Mouse (Mus musculus) right cerebral cortex, postnatal 4 days (tissue): ENCODE measurements around the gene BC005537.

Source experiments
- DNase-seq: peaks from one replicate; pipeline ENCODE4 v3.0.0-alpha.2; 2022

Gene BC005537

GRCm38 (mm10) chr13:24849318-24849717 lies 47.9 kb downstream of the BC005537 start:
- DNase-seq: no peak

GRCm38 (mm10) chr13:24851989-24852388 lies 50.5 kb downstream of the BC005537 start:
- no peak for DNase-seq

DNA sequence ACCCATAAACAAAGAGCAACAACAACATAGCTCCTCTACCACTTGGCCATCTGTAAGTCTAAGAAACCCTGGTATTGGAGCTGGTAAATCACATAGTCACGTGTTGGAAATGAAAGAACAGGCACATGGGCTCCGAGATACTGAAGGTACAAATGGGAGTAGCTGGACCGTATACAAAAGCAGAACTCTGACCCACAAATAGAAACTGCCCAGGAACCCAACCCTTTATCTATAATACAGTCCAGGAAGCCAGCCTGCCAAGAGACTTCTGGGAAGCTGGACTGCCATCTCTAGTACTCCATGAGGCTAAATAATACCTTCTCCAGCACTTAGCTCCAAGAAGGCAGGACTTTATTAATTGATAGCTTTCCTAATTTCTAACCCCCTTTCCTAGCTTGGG lies 51.1 kb downstream of the BC005537 start:
- DNase-seq: no peak

DNA sequence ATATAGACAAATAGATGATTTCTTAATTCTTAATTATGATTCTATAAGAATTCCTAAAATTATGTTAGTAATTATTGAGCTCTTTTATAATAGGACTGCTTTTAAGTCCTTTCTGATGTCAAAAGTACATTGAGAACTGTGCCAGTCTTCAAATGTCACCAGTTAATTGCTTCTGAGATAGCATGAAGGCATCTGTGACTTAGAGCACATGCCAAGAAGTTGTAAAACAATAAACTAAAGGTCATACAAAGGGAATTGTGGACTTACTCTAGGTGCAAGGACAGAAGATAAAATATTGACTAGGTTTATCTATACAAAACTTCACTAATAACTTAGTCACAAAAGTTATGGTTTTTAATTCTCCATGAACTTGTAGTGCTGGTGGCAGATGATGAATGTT lies 57.7 kb downstream of the BC005537 start:
- DNase-seq: no peak

- DNase-seq: no peak
These were observed 59.6 kb downstream of the BC005537 start for GRCm38 (mm10) chr13:24861084-24861483.

- DNase-seq: no peak
These were observed 60.6 kb downstream of the BC005537 start for GRCm38 (mm10) chr13:24862021-24862420.

- peak; percentile 53 for DNase-seq
These were observed 61.1 kb downstream of the BC005537 start for GRCm38 (mm10) chr13:24862520-24862919.
